Mouse (Mus musculus): ENCODE data around the gene Lemd1.

GRCm38 (mm10) chr1:132145973-132146685 lies 45.1 kb upstream of the Lemd1 start:
- no peak for TF ChIP-seq CTCF (IDR thresholded peaks at IDR 0.05; ENCODE audit: insufficient read depth, low read depth, low read length)
- no peak for TF ChIP-seq POLR2A (IDR thresholded peaks at IDR 0.05; ENCODE audit: insufficient read depth, low read depth, low read length)
